Mouse (Mus musculus) lung, adult 18-20 months (tissue): Measurements from ENCODE around the gene Pik3r1.

ENCODE experiments used
- DNase-seq, 2 experiments: peaks; one replicate each; pipeline ENCODE4 v3.0.0; 2022; ENCODE audit warnings: mixed read lengths in 2 of 2

Gene Pik3r1

GRCm38 (mm10) chr13:101767809-101768629 lies at the start of gene Pik3r1:
Pik3r1 (minus strand) TSS chr13:101768217.
- DNase-seq = peak; percentile 96 to 97

- DNase-seq = peak; percentile 13 to 31
Observed at GRCm38 (mm10) chr13:101813267-101813900, 45.4 kb upstream of the Pik3r1 start.

- no peak for DNase-seq
Observed at GRCm38 (mm10) chr13:101812341-101812740, 44.3 kb upstream of the Pik3r1 start.

- DNase-seq = peak; percentile 58 to 75
Observed at GRCm38 (mm10) chr13:101811882-101812281, 43.9 kb upstream of the Pik3r1 start.

- DNase-seq = peak; percentile 14
Observed at GRCm38 (mm10) chr13:101810667-101811066, 42.6 kb upstream of the Pik3r1 start.

GRCm38 (mm10) chr13:101809796-101810195 lies 41.8 kb upstream of the Pik3r1 start:
- DNase-seq = no peak

- no peak for DNase-seq
Observed at GRCm38 (mm10) chr13:101805559-101806091, 37.6 kb upstream of the Pik3r1 start.

- peak; percentile 57 to 72 for DNase-seq
Observed at GRCm38 (mm10) chr13:101801372-101802186, 33.6 kb upstream of the Pik3r1 start.

GRCm38 (mm10) chr13:101800833-101801371 lies 32.9 kb upstream of the Pik3r1 start:
- DNase-seq = no peak

- DNase-seq = no peak
Observed at GRCm38 (mm10) chr13:101800021-101800596, 32.1 kb upstream of the Pik3r1 start.

- DNase-seq = no peak
Observed at GRCm38 (mm10) chr13:101799318-101799717, 31.3 kb upstream of the Pik3r1 start.

- no peak for DNase-seq
Observed at GRCm38 (mm10) chr13:101798522-101798921, 30.5 kb upstream of the Pik3r1 start.

- DNase-seq = no peak
Observed at GRCm38 (mm10) chr13:101796983-101797382, 29.0 kb upstream of the Pik3r1 start.

GRCm38 (mm10) chr13:101785705-101786104 lies 17.7 kb upstream of the Pik3r1 start:
- no peak for DNase-seq

GRCm38 (mm10) chr13:101784651-101785289 lies 16.8 kb upstream of the Pik3r1 start:
- no peak for DNase-seq

GRCm38 (mm10) chr13:101779011-101779410 lies 11.0 kb upstream of the Pik3r1 start:
- no peak for DNase-seq

- DNase-seq = no peak
Observed at GRCm38 (mm10) chr13:101777851-101778250, 9.8 kb upstream of the Pik3r1 start.

- DNase-seq = no peak
Observed at GRCm38 (mm10) chr13:101771071-101771470, 3.1 kb upstream of the Pik3r1 start.

- no peak for DNase-seq
Observed at GRCm38 (mm10) chr13:101769955-101770354, 1.9 kb upstream of the Pik3r1 start.

GRCm38 (mm10) chr13:101768630-101768991 lies 594 bp upstream of the Pik3r1 start:
- peak; percentile 88 to 93 for DNase-seq

- DNase-seq = peak; percentile 62 to 65
Observed at GRCm38 (mm10) chr13:101767013-101767808, 806 bp downstream of the Pik3r1 start.
